Mouse (Mus musculus) megakaryocyte-erythroid progenitor cell, adult 5 weeks (primary cell): ENCODE results near the gene Myh3. TPM values are rescaled to one million over a fixed set of nuclear protein-coding genes. Genes with fewer than 3 reads are reported as not detected.

Source experiments
- polyA plus RNA-seq: library from polyadenylated mRNA; stranded (reverse); fragments of >175 nt; gene quantifications from 2 replicates; pipeline ENCODE4 v1.2.3, GENCODE M21; 2012

Gene Myh3
- polyA plus RNA-seq: not detected in 2 replicates

DNA sequence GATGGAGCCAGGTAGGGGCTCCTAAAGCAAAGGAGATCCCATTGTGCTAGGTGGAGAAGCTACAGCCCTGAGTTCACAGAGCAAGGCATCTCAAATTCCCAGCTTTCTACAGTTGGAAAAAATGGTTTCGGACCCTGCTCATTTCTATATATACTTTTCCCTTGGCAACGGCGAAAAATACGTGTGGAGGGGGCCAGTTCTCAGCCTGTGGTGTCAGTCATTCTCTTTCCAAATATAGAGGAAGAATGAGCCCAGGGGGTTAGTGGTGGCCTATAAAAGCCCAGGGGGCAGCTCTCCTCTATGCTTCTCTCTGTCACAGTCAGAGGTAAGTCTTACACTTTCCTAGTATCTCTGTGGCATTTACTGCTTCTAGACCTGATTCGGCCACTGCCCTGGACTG, at the start of gene Myh3:
Gene Myh3 (plus strand): TSS at position 301 of the 400 bp plus-strand sequence.

DNA sequence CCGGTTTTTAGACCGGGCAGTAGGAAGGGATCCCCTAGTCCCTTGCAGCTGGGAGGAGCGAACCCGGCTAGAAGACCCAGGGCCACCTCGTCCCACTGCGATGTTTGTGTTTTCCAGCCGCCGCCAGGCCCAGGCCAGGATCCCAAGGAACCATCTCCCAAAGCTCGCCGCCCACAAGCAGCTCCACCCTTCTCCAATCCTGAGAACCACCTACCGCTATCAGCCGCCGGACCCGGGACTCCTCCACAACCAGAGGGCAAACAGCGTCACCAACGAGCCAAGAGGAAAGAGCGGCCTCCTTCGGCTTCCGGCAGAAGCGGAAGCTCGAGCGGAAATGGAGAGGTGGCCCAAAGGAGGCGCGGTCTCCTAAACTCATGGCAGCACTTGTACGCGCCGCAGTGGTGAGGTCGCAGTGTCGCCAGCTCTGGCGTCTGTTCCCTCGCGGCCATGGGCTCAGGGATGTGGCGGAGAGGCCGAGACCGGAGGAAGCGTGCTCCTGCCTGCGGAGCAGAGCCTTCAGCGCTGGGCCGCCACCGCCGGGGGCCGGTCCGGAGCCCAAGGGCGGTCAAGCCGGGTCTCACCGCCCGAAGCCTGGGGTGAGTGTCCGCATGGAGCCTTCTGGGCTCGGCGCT, 25.7 kb upstream of the Myh3 start, which contains the start of the genes Adprm and Sco1:
Gene Adprm (minus strand): TSS at position 274 of the 632 bp plus-strand sequence.
Gene Sco1 (plus strand): TSS at position 350 of the 632 bp plus-strand sequence.

Other genes starting within 250 kb of the Myh3 start
- gene Pirt, start 166.3 kb upstream of the Myh3 start, polyA plus RNA-seq: 0.01 TPM in 1 of 2 replicates, not detected in the other
- gene Tmem238l, start 121.7 kb upstream of the Myh3 start, polyA plus RNA-seq: not detected in 2 replicates
- gene Tmem220, start 53.1 kb upstream of the Myh3 start, polyA plus RNA-seq: 0.08 and 0.29 TPM in 2 replicates
- 1.5 and 1.6 TPM in 2 replicates for gene Adprm, start 25.7 kb upstream of the Myh3 start, polyA plus RNA-seq
- gene Sco1, start 25.6 kb upstream of the Myh3 start, polyA plus RNA-seq: 3.3 and 4.5 TPM in 2 replicates
- not detected in 2 replicates for gene Myh2, start 92.7 kb downstream of the Myh3 start, polyA plus RNA-seq
- not detected in 2 replicates for gene Myh1, start 121.8 kb downstream of the Myh3 start, polyA plus RNA-seq
- gene Myh4, start 159.7 kb downstream of the Myh3 start, polyA plus RNA-seq: not detected in 2 replicates
- gene Myh8, start 198.8 kb downstream of the Myh3 start, polyA plus RNA-seq: 0.03 TPM in 1 of 2 replicates, not detected in the other
- gene Myh13, start 243.4 kb downstream of the Myh3 start, polyA plus RNA-seq: not detected in 2 replicates